Mouse (Mus musculus) MEL-GATA-1-ER (cell line): Measurements from ENCODE around the gene Ctsd.
"Not testable (repeated sequence)": the region's sequence is repeated elsewhere in the genome, so short reads cannot be mapped to it uniquely, and the experiment has no call there.

ENCODE experiments used
- DNase-seq: peaks from one replicate; pipeline ENCODE4 v3.0.0-alpha.2; 2012; ENCODE audit warnings: low read depth; ENCODE audit errors: extremely low read depth

The Ctsd gene

DNA sequence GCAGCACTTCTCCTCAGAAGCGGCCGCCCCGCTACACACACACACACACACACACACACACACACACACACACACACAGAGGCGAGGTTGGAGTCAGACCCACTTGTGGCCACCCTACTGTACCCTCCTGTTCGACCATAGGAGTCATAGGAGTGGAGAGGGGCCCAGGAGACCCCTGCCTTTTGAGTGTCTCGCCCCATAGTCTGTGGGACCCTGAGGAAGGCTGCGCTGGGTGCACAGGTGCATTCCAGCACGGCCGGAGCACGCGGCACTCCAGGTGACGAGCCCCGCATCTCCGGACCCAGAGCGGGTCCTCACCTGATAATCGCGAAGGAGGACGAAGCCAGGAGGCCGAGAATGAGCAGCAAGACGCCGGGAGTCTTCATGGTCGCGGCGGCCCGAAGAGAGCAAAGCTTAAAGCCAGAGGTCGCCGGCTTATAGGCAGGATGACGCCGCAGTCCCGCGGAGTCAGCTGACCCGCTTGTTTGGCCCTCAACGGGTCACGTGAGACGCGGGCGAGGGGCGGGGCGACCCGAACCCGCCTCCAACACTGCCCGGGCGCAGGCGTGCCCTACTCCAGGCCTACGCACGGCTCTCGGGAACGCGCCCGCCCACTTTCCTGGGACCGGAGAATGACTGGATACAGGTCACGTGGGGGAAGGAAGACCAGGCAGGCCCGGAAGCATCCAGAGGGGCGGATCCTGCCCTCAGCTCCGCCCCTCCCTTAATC lies at the start of gene Ctsd:
Ctsd (minus strand) TSS at position 620 of the 730 bp plus-strand sequence.
- peak; percentile 88 for DNase-seq

DNA sequence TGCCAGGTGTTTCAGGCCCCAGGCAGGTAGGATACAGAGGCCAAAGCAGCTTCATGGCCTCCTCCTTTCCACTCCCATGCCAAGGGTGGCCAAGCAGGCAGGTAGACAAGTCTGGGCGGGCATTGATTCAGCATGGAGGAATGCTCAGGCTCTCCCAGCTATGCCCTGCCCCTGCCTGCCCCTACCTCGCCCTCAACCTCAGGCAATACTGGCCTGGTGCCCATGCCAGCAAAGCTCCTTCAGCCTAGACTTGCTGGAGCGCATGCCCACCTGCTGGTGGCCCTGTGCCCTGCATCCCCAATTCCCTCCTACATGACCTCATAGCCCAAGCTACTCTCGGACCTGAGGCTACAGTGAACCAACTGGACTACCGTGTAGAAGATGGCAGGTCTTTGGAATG lies 49.5 kb upstream of the Ctsd start:
- DNase-seq, result no peak

DNA sequence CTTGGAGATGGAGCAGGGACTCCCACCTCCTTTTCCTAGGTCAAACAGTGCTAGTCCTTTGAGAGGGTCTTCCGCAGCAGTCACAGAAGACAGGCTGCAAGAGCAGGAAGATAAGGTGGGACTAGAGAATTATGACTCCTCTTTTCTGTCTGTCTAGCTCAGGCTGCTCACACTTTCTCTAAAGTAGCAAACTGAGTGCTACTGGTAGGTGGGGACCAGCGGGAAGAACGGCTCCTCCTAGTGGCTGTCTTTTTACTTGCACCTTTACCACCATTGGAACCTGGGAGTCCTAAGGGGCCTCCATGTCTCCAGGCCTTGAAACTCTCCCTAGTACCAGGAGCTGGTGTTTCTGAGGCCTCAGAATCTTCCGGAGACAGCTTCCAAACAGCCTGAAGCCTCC lies 47.7 kb upstream of the Ctsd start:
- peak; percentile 46 for DNase-seq

DNA sequence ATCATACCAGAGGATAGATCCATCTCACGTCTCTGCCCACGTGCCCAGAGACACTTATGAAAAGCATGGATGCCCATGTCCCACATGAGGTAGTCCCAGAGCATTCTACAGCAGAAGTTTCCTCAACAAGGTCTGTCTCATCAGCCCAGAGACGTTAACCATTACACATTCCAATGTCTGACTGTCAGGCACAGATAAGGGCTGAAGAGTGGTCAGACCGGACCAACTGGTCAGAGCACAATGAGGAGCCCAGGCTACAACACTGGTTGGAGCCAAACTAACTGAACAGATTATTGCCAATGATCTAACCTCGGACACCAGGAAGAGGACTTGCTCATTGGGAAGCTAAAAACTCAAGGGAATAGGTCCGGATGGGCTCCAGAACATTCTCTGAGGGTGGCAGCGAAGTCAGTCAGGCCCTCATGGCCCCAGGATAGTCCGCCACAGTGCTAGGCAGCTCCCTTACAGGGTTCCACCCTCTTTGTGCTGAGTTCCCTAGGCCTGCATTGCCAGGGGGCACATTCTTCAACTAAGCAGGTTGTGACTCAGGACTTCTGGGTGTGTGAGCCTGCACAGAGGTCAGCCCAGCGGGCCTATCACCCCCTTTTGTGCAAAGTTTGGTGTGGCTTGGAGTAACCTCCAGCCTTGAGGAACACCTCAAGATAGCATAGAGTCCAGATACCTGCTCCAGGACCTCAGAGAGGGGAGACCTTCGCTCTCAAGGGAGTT lies 46.5 kb upstream of the Ctsd start, which contains the start of gene Syt8:
Syt8 (plus strand) TSS at position 714 of the 729 bp plus-strand sequence.
- DNase-seq, result no peak

DNA sequence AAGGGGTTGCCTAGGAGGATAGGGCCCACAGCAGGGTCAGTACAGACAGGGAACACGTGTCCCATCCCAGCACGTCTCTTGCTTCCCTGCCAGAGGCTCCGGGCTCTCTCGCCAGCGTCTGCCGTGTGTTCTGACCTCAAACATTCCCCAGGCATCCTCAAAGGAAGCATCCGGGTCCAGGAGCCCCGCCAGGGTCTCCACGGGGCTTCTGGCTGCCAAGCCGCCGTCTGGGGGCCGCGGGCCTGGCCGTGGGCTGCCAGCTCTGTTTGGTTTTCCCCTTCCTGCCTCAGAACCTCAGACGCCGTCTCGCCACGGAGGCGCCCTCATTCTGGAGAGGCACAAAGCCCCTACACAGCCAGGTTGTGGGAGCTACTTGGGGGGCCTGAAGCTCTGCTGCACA lies 45.8 kb upstream of the Ctsd start:
- DNase-seq, result no peak

DNA sequence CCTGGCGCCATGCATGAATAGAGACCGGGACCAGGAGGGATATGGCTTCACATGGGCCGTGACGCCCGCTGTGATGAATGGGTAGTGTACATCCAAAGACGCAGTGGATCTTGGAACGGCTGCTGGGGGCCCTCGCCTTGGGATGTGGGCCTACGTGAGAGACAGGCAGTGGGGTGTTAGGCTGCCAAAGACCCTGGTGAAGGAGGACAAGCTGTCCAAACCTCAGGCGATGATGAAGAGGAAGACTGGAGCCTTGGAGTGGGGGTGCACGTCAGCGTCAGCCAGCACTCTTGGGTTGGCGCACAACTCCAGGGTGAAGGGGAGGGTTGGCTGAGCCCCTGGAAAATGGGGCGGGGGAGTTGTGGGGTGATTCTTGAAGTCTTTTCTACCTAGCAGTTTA lies 43.3 kb upstream of the Ctsd start:
- DNase-seq, result no peak

DNA sequence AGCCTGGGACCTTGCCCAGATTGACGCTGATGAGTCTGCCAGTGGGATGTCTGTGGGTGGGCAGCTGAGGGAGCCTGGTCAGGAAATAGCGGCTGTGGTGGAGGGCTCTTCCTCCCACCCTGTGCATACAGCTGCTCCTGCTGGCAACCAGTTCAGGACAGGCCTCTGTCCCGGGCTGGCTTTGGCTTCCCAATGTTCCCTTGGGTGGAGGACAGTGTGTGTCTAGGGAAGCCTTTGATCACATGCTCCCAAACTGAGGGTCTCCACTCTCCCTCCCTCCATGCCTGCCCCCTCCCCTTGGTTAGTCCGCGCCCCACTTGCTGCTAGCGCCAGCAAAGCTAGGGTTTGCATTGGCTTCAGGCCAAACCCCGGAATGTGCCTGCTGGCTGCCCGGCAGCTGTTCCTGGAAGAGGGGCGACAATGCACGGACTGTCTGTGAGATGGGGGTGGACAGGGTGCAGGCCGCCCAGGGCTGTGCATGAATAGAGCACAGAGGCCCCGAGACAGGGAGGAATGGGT lies 42.4 kb upstream of the Ctsd start:
- no peak for DNase-seq

DNA sequence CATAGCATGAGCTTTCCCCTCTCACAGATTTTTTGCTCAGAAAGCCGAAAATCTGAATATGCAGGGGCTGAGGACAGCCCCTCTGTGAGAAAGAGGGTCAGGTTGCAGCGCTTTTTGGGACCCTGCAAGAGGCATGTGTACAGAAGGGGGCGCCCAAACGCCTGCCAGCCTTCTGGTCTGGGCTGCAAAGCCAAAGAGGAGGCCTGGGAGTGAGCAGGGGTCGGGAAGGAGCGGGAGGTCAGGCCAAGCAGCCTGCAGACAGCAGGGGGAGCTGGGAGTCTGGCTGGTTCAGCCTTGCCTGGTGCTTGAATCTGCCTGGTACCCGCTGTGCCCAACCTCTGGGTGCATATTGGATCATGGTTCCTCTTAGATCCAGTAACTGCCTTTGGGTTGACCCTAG lies 40.4 kb upstream of the Ctsd start:
- DNase-seq, result no peak

DNA sequence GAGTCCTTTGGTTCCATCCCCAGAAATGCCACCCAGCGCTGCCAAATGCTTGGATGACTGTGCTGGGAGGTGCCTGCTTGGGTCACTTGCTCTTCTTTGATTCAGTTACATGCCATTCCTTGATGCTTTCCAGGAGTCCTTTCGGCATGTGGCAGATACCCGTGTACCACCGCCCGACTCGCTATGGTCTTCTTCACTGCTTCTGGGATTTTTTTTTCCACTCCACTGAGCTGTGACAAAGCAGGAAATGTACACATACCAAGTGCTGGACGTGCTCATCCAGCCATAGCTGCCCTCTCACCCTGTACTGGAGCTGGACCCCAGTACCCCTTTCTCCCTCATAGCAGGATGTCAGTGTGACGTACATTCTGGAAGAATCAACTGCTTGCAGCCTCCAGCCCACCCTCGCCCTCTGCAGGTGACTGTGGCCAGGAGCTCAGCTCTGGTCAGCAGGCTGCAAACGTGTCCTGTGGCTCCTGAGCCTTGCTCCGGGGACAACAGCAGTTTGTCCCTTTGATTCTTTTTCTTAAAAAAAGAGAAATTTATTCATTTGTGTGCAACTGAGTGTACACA lies 37.9 kb upstream of the Ctsd start:
- no peak for DNase-seq

DNA sequence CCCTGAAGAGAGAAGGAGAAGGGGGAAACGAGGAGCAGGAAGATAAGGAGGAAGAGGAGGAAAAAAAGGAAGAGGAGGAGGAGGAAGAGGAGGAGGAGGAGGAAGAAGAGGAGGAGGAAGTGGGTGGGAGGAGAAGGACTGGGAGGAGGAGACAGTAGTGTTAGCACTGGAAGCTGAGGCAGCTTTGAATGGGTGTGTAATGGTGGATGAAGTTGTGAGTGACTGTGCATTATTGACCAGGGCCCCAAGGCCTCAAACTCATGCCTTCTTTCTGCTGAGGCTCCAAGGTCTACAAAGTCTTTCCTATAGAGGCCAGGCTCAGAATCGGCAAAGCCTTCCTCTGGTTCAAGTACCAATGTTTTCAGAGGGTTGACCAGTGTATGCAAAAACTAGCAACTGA lies 34.0 kb upstream of the Ctsd start:
- DNase-seq, result no peak

DNA sequence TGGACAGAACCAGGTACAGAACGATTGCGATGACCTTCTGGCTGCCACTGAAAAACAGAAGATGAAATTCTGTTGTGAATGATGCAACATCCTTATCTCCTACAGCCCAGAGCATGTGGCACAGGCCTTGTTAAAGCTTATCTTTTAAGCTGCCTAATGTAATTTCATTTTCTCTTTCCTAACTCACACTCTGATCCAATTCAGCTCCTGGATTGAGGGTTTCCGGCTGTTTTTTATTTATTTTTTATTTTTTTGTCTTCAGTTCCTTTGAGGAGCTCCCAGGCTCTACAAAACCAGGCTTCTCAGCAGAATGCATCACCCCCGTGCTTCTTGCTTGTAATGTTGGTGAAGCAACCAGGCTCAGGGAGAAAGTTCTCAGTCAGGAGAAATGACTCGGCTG lies 32.0 kb upstream of the Ctsd start:
- DNase-seq, result peak; percentile 72

DNA sequence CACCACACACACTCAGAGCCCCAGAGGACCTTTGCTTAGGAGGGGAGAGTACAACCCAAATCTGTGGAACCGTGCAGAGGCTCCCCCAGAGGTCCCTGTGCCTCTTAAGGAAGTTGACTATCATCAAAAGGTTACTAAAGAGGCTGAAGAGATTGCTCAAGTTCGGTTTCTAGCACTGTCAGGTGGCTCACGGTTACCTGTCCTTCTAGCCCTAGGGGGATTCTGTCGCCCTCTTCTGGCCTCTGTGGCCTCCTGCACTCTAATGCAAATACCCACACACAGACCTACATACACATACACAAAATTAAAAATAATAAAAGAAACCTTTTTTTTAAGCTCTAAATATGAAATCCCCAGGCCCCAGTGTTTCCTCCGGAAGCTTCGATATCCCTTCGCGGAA lies 30.8 kb upstream of the Ctsd start:
- no peak for DNase-seq

DNA sequence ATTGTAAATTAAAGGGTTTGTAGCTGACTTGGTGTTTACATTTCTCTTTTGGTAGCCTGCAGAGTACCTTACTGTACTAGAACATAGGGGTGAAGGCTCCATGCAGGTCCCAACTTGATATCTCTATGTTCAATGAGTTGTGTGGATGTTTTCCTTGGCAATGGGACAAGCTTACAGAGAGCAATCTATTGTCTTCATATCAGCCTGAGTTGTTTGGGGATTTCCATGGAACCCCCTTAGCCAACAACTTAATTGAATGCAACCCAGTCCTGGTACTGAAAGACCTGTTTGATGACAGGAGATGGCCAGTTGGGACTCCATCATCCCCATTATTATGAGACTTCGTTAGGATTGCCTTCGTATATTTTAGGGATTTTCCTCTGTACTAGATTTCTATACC lies 30.2 kb upstream of the Ctsd start:
- no peak for DNase-seq

DNA sequence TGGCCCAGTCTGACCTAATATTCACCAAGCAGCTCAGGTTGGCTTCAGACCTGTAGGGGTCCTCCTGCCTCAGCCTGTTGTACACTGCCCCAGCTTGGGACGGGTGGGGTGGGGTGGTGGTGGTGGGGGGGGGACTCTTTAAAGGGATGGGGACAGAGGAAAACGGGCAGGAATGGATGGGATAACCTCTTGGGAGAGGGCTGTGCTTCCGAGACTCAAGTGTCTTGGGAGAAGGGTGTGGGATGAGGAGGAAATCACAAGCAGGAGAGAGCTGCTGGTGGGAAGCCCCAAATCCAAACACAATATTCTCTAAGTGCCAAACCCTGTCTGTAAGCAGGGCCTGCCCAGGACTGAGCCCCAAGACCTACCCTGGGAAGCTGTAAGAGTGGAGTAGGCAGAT lies 28.4 kb upstream of the Ctsd start:
- no peak for DNase-seq

DNA sequence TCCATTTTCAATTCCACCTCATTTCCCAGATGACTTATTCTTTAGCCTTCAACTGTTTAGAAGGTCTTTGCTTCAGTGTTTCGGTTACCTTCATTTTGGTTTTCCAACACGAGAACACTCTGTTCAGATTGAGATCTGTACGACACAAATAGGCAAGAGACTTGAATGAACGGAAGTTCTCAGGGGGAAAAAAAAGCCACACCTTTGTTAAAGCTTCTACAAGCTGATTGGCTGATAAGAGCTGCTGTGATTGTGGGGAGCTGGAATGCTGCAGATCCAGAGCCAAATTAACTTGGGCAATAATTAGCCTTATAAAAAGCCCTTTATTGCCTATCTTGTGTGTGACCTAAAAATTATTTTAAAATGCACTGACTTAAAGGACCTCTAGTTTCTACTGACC lies 27.5 kb upstream of the Ctsd start:
- no peak for DNase-seq

DNA sequence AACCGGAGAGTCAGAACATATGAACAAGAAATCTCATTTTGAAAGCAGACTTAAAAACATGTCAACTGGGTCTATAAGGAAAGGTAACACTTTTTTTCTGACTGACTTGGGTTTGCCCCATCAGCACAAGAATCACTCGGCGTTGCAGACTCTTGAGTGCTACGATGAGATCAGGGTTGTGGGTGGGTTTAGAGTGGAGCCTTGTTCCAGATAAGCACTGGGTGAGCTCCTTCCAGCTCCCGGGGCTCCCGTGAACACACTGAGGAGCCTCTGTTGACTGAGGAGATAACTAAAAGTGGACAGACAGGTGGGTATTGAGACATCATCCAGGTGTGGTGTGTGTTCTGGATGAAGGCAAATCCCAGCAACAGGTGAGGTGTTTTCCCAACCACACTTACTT lies 25.4 kb upstream of the Ctsd start:
- DNase-seq, result no peak

DNA sequence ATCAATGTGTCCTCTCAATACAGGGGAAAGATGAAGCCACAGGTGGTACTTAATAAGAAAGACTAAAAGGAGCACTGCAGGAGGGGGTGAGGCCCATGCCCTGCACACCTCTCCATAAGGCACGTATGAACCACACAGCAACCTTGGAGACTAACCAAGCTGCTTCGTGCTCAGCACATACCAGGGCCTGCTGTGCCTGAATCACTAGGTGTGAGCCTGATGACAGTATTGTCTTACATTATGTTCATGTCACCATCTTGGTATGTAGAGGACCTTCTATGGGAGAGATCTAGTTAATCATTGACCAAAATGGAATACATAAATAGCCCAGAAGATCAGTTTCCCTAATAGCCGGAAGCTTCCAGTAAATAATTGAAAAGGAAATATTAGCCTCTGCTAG lies 21.8 kb upstream of the Ctsd start:
- DNase-seq, result no peak

DNA sequence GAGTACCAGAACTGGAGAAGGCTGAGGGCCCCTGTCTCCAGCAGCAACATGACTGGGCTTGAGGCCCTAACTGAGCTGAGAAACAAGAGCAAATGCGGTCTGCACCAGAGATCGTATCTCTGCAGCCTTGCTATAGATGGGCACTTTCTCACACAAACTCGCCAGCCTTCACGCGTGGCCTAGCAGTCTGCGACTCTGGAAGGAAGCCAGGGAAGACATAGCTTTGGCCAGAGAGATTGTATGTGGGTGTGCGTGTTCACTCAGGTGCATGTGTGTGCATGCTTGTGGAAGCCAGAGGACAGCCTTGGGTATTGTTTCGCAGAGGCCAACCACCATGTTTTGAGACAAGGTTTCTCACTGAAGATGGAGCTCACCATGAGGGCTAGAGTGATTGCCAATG lies 20.8 kb upstream of the Ctsd start:
- no peak for DNase-seq

DNA sequence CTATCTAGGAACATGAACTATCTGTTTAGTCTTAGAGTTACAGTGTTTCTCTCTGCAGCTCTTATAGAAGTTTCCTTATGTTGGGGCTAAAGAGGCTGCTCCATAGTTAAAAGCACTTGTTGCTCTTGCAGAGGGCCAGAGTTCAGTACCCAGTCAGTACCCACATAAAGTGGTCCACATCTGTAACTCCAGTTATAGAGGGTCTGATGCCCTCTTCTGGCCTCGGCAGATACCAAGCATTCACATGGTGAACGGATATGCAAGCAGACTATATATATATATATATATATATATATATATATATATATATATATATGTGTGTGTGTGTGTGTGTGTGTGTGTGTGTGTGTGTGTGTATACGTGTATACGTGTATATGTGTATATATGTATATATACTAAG lies 20.1 kb upstream of the Ctsd start:
- DNase-seq, result no peak

DNA sequence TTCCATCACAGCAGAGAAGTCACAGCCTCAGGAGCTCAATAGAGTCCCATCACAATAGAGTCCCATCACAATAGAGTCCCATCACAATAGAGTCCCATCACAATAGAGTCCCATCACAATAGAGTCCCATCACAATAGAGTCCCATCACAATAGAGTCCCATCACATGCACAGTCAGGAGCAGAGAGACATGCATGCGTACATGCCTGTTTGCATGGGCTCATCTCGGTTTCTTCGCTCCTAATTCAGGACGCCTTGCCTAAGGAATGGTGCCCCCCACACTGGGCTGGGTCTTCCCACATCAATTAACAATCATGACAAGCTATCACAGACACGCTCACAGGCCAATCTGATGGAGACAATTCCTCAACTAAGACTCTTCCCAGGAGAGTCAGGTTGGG lies 17.3 kb upstream of the Ctsd start:
- not testable (repeated sequence) for DNase-seq

DNA sequence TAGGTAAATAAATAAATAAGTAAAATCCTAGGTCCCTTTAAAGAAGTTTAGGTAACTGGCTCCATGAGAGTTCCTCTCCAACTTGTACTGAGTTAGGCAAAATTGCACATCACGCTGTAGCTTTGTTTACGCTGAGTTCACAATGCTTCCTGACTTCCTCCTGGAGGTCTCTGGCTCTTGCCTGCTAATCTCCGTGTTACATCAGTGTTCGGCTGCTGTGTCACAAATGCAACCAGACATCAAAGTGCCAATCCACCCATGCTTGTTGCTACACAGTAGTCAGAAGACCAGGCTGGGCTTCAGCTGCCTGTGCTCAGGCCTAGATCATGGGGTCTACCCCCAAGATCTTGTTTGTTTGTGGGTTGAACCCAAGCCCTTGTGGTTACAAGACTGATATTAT lies 15.8 kb upstream of the Ctsd start:
- DNase-seq, result no peak

DNA sequence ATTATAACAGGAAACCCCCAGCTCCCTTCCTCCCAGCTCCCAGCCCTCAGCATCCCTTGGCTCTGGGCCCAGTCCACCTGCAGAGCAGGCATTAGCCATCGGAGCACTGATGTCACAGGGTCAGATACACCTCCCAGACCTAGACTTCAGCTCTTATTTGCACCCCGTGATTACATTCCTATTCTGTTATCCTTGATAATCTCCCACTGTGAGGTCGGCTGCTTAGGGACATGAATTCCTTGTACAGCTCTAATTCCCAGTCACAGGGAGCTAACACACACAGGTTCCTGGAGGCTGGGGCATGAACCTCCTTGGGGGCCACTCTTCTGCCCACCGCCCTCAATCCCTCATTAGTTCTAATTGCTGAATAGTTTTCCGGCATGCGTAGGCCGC lies 12.9 kb upstream of the Ctsd start:
- DNase-seq, result no peak
